Mouse (Mus musculus): ENCODE results near the gene Tceal7.
"Not testable (repeated sequence)": the region's sequence is repeated elsewhere in the genome, so short reads cannot be mapped to it uniquely, and the experiment has no call there.

Tceal7 gene

GRCm38 (mm10) chrX:136248811-136249210, 34.2 kb downstream of the Tceal7 start:
- DNase-seq (ENCODE audit: low read depth): no peak

GRCm38 (mm10) chrX:136249671-136250070, 35.1 kb downstream of the Tceal7 start:
- DNase-seq (ENCODE audit: low read depth): no peak

- DNase-seq (ENCODE audit: low read depth): no peak
Observed at GRCm38 (mm10) chrX:136252023-136252729, 37.6 kb downstream of the Tceal7 start.

GRCm38 (mm10) chrX:136267720-136268119, 53.1 kb downstream of the Tceal7 start:
- no peak for DNase-seq (ENCODE audit: low read depth)

- no peak for DNase-seq (ENCODE audit: low read depth)
Observed at GRCm38 (mm10) chrX:136268173-136268572, 53.6 kb downstream of the Tceal7 start.

- DNase-seq (ENCODE audit: low read depth): peak; percentile 46
Observed at GRCm38 (mm10) chrX:136269743-136270392, 55.3 kb downstream of the Tceal7 start, which contains the start of gene Bex3. Gene Bex3 (plus strand): TSS chrX:136270253.

GRCm38 (mm10) chrX:136270393-136271111, 56.0 kb downstream of the Tceal7 start:
- DNase-seq (ENCODE audit: low read depth): not testable (repeated sequence)

- DNase-seq (ENCODE audit: low read depth): no peak
Observed at GRCm38 (mm10) chrX:136274542-136274941, 60.0 kb downstream of the Tceal7 start.

GRCm38 (mm10) chrX:136275386-136275785, 60.8 kb downstream of the Tceal7 start:
- DNase-seq (ENCODE audit: low read depth): no peak

Data from naive thymus-derived CD4-positive, alpha-beta T cell, adult 2 months (primary cell).